Mouse (Mus musculus) cortical plate, adult 2 months (tissue): ENCODE measurements at regions not wholly inside any gene's neighbourhood (a gene's known extent, or its start where the extent isn't known, plus 50 kb on each side); places are given as distances from the start of the nearest gene placed in this dataset.

Experiments
- CTCF ChIP-seq: fragments of 200-500 bp; IDR thresholded peaks from 2 replicates; pipeline ENCODE4 v1.5.1; 2011; ENCODE audit warnings: mild to moderate bottlenecking, control low read depth, low read length; ENCODE audit not compliant: insufficient read depth; ENCODE audit errors: extremely low read depth
- POLR2A ChIP-seq: fragments of 200-500 bp; IDR thresholded peaks from 2 replicates; pipeline ENCODE4 v1.6.1; 2011; ENCODE audit warnings: mild to moderate bottlenecking, low read length, control low read depth; ENCODE audit not compliant: insufficient read depth; ENCODE audit errors: extremely low read depth

GRCm38 (mm10) chr15:42309586-42309985, 2175.4 kb downstream of the 9330182O14Rik start:
- TF ChIP-seq CTCF (no peak), POLR2A (no peak)
